Mouse (Mus musculus): ENCODE measurements around the gene Sh3pxd2b. TPM values are rescaled to one million over a fixed set of nuclear protein-coding genes. Genes with fewer than 3 reads are reported as not detected.

The Sh3pxd2b gene
- polyA plus RNA-seq, 1 experiment from 2014 or later: 0.79 TPM

GRCm38 (mm10) chr11:32345504-32346297 lies 1.9 kb upstream of the Sh3pxd2b start:
- 60% methylated on average over 6 of the region's 6 CpGs for WGBS (ENCODE audit: insufficient replicate concordance)
- peaks cover 18% of the 10 kb centered on the region for H3K27me3 ChIP-seq (ENCODE audit: insufficient read depth, low read length)
- H3K36me3 ChIP-seq (replicated peaks; ENCODE audit: insufficient read depth, low read length): no peaks in the 10 kb centered on the region
- H3K4me1 ChIP-seq (ENCODE audit: insufficient read depth): peaks cover 9% of the 10 kb centered on the region
- TF ChIP-seq EP300 (IDR thresholded peaks at IDR 0.05; ENCODE audit: low read depth) (no peak), CTCF (IDR thresholded peaks at IDR 0.05; ENCODE audit: low read depth) (no peak)
- H3K4me2 ChIP-seq (ENCODE audit: low read depth, low read length): no peak overlapping the region
- DNase-seq (no peak), ATAC-seq (peak; percentile 28; the same call in 1 of the 2 replicates)
- H3K9ac ChIP-seq (replicated peaks): no peak overlapping the region
- no peak overlapping the region for H3K4me3 ChIP-seq (ENCODE audit: low read depth, low read length)
- H3K27ac ChIP-seq (ENCODE audit: low read depth): no peak overlapping the region
- no peaks in the 10 kb centered on the region for H3K9me3 ChIP-seq (ENCODE audit: low read length)

DNA sequence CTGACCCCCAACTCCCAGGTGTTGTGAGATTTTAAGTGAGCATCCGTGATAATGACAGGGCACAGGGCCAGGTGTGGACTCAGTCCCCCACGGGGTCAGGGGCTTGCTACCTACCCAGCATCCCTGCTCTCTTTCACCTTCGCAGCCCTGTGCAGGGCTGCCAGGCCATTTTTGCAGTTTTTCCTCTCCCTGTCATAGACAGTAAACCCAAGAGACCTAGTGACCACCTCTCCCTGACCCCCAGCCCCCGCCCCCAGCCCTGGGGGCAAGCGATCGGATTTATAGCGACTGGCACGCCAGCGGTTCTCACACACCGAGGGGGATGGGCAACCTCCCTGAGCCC lies 385 bp upstream of the Sh3pxd2b start:
- Histone ChIP-seq H3K36me3 (replicated peaks; ENCODE audit: insufficient read depth, low read length) (no peaks in the 10 kb centered on the region), H3K4me1 (ENCODE audit: insufficient read depth) (peaks cover 9% of the 10 kb centered on the region), H3K4me3 (ENCODE audit: low read depth, low read length) (peak overlapping the region; percentile 64), H3K27me3 (ENCODE audit: insufficient read depth, low read length) (peaks cover 16% of the 10 kb centered on the region), H3K9me3 (ENCODE audit: low read length) (no peaks in the 10 kb centered on the region), H3K9ac (replicated peaks) (peak overlapping the region; percentile 77), H3K4me2 (ENCODE audit: low read depth, low read length) (peak overlapping the region; percentile 87), H3K27ac (ENCODE audit: low read depth) (peak overlapping the region; percentile 22; the same call in 1 of the 2 replicates)
- ATAC-seq (no peak), DNase-seq (no peak)
- WGBS (ENCODE audit: insufficient replicate concordance): 12% methylated on average over 10 of the region's 10 CpGs
- TF ChIP-seq EP300 (IDR thresholded peaks at IDR 0.05; ENCODE audit: low read depth): no peak
- TF ChIP-seq CTCF (IDR thresholded peaks at IDR 0.05; ENCODE audit: low read depth): no peak

- Histone ChIP-seq H3K9ac (replicated peaks) (peak overlapping the region; percentile 77), H3K9me3 (ENCODE audit: low read length) (no peaks in the 10 kb centered on the region), H3K27ac (ENCODE audit: low read depth) (peak overlapping the region; percentile 20; the same call in 1 of the 2 replicates), H3K36me3 (replicated peaks; ENCODE audit: insufficient read depth, low read length) (no peaks in the 10 kb centered on the region), H3K4me3 (ENCODE audit: low read depth, low read length) (peak overlapping the region; percentile 64), H3K4me1 (ENCODE audit: insufficient read depth) (peaks cover 9% of the 10 kb centered on the region), H3K4me2 (ENCODE audit: low read depth, low read length) (peak overlapping the region; percentile 87), H3K27me3 (ENCODE audit: insufficient read depth, low read length) (peaks cover 16% of the 10 kb centered on the region)
- ATAC-seq: no peak
- DNase-seq: no peak
- TF ChIP-seq CTCF (IDR thresholded peaks at IDR 0.05; ENCODE audit: low read depth) (no peak), EP300 (IDR thresholded peaks at IDR 0.05; ENCODE audit: low read depth) (no peak)
- 36% methylated on average over 9 of the region's 9 CpGs for WGBS (ENCODE audit: insufficient replicate concordance)
Measured at GRCm38 (mm10) chr11:32348433-32349283, 1.0 kb downstream of the Sh3pxd2b start.

DNA sequence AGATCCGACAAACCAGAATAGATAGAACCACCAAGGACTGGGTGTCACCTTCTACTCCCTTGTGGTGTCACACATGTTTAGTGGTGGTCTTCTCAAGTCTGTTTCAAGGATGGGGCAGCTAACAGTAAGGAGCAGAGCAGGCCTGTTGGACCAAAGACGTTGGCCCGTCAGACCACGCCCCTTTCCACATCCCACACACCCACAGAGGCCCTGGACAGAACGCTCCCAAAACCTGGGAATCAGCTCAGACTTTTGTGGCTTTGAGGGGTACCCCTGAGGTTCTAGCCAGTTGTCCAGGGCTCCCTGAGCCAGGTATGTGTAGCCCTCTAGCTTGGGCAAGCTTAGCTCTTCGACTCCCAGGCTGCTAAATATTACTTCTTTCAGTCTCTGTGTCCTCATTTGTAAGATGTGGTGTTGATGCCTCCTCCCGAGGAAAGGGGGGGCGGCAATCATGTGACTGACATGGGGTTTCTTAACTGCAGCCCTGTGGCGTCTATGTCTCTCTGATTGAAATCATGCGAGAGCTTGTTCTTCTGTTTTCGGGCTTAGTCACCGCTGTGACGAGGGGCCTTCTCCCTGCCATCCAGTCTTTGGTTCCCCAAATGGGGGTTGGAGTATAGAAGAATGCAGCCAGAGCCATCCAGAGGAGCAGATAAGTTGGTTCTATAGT lies 1.8 kb downstream of the Sh3pxd2b start:
- H3K27ac ChIP-seq (ENCODE audit: low read depth): no peak overlapping the region
- 45% methylated on average over 13 of the region's 13 CpGs for WGBS (ENCODE audit: insufficient replicate concordance)
- peaks cover 9% of the 10 kb centered on the region for H3K4me1 ChIP-seq (ENCODE audit: insufficient read depth)
- TF ChIP-seq CTCF (IDR thresholded peaks at IDR 0.05; ENCODE audit: low read depth): no peak
- TF ChIP-seq EP300 (IDR thresholded peaks at IDR 0.05; ENCODE audit: low read depth): no peak
- H3K27me3 ChIP-seq (ENCODE audit: insufficient read depth, low read length): peaks cover 16% of the 10 kb centered on the region
- H3K4me3 ChIP-seq (ENCODE audit: low read depth, low read length): no peak overlapping the region
- DNase-seq (no peak), ATAC-seq (peak; percentile 24; the same call in 1 of the 2 replicates)
- no peak overlapping the region for H3K4me2 ChIP-seq (ENCODE audit: low read depth, low read length)
- no peaks in the 10 kb centered on the region for H3K36me3 ChIP-seq (replicated peaks; ENCODE audit: insufficient read depth, low read length)
- no peak overlapping the region for H3K9ac ChIP-seq (replicated peaks)
- no peaks in the 10 kb centered on the region for H3K9me3 ChIP-seq (ENCODE audit: low read length)

DNA sequence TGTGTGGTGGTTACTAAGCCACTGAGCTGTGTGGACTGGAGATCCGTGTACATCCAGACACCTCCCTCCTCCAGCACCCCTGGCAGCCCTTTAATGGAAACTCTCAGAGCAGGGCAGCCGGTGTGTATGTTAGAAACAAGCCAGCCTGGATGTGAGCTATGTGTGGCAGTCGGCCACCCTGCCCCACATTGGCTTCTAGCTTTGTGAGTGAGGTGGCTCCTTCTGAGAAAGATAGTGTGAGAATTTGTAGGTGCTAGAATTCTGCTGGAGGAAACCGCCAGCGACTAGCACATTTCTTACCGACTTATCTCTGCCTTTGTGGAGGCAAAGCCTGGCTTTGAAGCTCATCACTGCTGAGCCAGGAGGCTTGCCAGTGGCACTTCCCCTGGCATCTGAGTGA lies 5.3 kb downstream of the Sh3pxd2b start:
- Histone ChIP-seq H3K4me2 (ENCODE audit: low read depth, low read length) (no peak overlapping the region), H3K27me3 (ENCODE audit: insufficient read depth, low read length) (peaks cover 6% of the 10 kb centered on the region; the same call in 1 of the 2 replicates), H3K4me3 (ENCODE audit: low read depth, low read length) (no peak overlapping the region), H3K36me3 (replicated peaks; ENCODE audit: insufficient read depth, low read length) (no peaks in the 10 kb centered on the region), H3K9ac (replicated peaks) (no peak overlapping the region), H3K27ac (ENCODE audit: low read depth) (no peak overlapping the region), H3K4me1 (ENCODE audit: insufficient read depth) (peaks cover 6% of the 10 kb centered on the region), H3K9me3 (ENCODE audit: low read length) (no peaks in the 10 kb centered on the region)
- ATAC-seq (no peak), DNase-seq (no peak)
- no peak for TF ChIP-seq CTCF (IDR thresholded peaks at IDR 0.05; ENCODE audit: low read depth)
- no peak for TF ChIP-seq EP300 (IDR thresholded peaks at IDR 0.05; ENCODE audit: low read depth)
- WGBS (ENCODE audit: insufficient replicate concordance): 68% methylated on average over 6 of the region's 6 CpGs

- DNase-seq (no peak), ATAC-seq (no peak)
- no peak overlapping the region for H3K9ac ChIP-seq (replicated peaks)
- no peak overlapping the region for H3K4me2 ChIP-seq (ENCODE audit: low read depth, low read length)
- no peak overlapping the region for H3K27ac ChIP-seq (ENCODE audit: low read depth)
- H3K4me1 ChIP-seq (ENCODE audit: insufficient read depth): no peaks in the 10 kb centered on the region
- no peaks in the 10 kb centered on the region for H3K36me3 ChIP-seq (replicated peaks; ENCODE audit: insufficient read depth, low read length)
- H3K9me3 ChIP-seq (ENCODE audit: low read length): no peaks in the 10 kb centered on the region
- TF ChIP-seq EP300 (IDR thresholded peaks at IDR 0.05; ENCODE audit: low read depth): no peak
- TF ChIP-seq CTCF (IDR thresholded peaks at IDR 0.05; ENCODE audit: low read depth): no peak
- 52% methylated on average over 1 of the region's 1 CpGs for WGBS (ENCODE audit: insufficient replicate concordance)
- H3K4me3 ChIP-seq (ENCODE audit: low read depth, low read length): no peak overlapping the region
- H3K27me3 ChIP-seq (ENCODE audit: insufficient read depth, low read length): no peaks in the 10 kb centered on the region
Measured at GRCm38 (mm10) chr11:32355377-32355776, 7.8 kb downstream of the Sh3pxd2b start.
